Mouse (Mus musculus) B cell, adult 67 days (primary cell): ENCODE results near the gene Atp23. TPM values are rescaled to one million over a fixed set of nuclear protein-coding genes. Genes with fewer than 3 reads are reported as not detected.

Experiments used
- total RNA-seq, 2 experiments: library from RNA; stranded (reverse); gene quantifications; 4 replicates each; pipeline ENCODE4 v1.2.4; 2023

Atp23 gene
- total RNA-seq = 10 to 100 TPM in 1 of 2 experiments, 1 to 10 TPM in 1; 8.9 to 11.7 TPM

GRCm38 (mm10) chr10:126900821-126901487, at the start of gene Atp23:
TSS of gene Atp23 (minus strand) at chr10:126901355.

Other genes starting within 250 kb of the Atp23 start
- gene Ctdsp2, start 77.4 kb upstream of the Atp23 start, total RNA-seq = 10 to 100 TPM; 60.3 to 62.6 TPM
- 1 to 10 TPM in 1 of 2 experiments, under 1 TPM in 1; 0.67 to 1.2 TPM for gene Avil, start 99.4 kb upstream of the Atp23 start, total RNA-seq
- gene Tsfm, start 129.5 kb upstream of the Atp23 start, total RNA-seq = 10 to 100 TPM; 20.4 to 24.3 TPM
- gene Mettl1, start 140.1 kb upstream of the Atp23 start, total RNA-seq = 10 to 100 TPM; 17.7 to 23.5 TPM
- gene Eef1akmt3, start 140.2 kb upstream of the Atp23 start, total RNA-seq = under 1 TPM in 1 of 2 experiments, not detected in 1; 0.20 TPM
- gene Cyp27b1, start 146.9 kb upstream of the Atp23 start, total RNA-seq = under 1 TPM; 0.49 to 0.74 TPM
- 1 to 10 TPM; 3.4 to 3.8 TPM for gene March9, start 158.8 kb upstream of the Atp23 start, total RNA-seq
- gene Cdk4, start 162.2 kb upstream of the Atp23 start, total RNA-seq = 100 to 1,000 TPM; 130 to 144 TPM
- gene Tspan31, start 168.9 kb upstream of the Atp23 start, total RNA-seq = 10 to 100 TPM; 18.8 to 26.9 TPM
- 100 to 1,000 TPM in 1 of 2 experiments, 10 to 100 TPM in 1; 96.1 to 101 TPM for gene Agap2, start 173.9 kb upstream of the Atp23 start, total RNA-seq
- gene Os9, start 219.8 kb upstream of the Atp23 start, total RNA-seq = 10 to 100 TPM; 79.7 to 83.4 TPM